Mouse (Mus musculus) cerebellum, adult 2 months (tissue): Measurements from ENCODE around the gene Anxa6.

Experiments used
- CTCF ChIP-seq: fragments of 200-500 bp; IDR thresholded peaks from 2 replicates; pipeline ENCODE4 v1.5.1; 2011; ENCODE audit warnings: low read depth, mild to moderate bottlenecking, control low read depth, low read length, moderate library complexity, borderline replicate concordance; ENCODE audit not compliant: insufficient read depth
- POLR2A ChIP-seq: fragments of 200-500 bp; IDR thresholded peaks from 2 replicates; pipeline ENCODE4 v1.6.1; 2011; ENCODE audit warnings: low read length, control low read depth, borderline replicate concordance; ENCODE audit not compliant: insufficient read depth

- TF ChIP-seq CTCF (no peak), POLR2A (no peak)
Measured at GRCm38 (mm10) chr11:55073191-55073590, 39.9 kb upstream of the Anxa6 start.
